Mouse (Mus musculus): ENCODE measurements around the gene Apela.

Gene Apela

DNA sequence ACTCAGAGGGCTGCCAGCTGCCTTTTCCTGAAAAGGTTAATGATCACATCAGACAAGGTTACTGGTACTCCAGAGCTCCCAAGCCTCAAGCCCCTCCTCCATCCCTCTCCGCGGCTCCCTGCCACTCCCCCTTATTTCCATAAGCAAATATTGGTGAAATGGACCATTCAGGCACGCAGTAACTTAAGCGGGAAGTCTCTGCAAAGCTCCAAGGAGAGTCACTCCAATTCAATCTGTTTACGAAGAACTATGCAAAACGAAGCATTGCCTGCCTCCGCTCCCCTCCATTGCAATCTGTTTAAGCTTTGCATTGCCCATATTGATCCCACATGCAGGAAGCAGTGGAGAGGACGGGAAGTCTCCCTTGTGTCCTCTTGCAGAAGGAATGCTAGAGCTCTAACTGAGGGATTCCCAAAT is at the start of gene Apela:
Apela (minus strand) TSS at position 220 of the 417 bp plus-strand sequence.
- peak; percentile 72 for DNase-seq

DNA sequence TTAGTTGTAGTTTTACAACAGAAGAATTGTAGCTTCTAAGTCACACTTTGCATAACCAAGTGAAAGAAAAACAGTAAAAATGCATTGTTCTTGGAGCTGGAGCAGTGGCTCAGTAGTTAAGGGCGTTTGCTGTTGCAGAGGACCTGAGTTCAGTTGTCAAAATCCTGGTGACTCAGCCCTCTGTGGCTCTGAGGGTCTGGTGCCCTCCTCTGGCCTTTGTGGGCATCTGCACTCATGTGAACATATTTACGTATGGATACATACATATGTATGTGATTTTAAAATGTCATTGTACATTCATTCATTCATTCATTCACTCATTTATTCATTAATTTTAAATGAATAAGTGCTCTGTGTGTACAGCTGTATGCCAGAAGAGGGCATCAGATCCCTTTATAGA is 48.5 kb upstream of the Apela start:
- no peak for DNase-seq

DNA sequence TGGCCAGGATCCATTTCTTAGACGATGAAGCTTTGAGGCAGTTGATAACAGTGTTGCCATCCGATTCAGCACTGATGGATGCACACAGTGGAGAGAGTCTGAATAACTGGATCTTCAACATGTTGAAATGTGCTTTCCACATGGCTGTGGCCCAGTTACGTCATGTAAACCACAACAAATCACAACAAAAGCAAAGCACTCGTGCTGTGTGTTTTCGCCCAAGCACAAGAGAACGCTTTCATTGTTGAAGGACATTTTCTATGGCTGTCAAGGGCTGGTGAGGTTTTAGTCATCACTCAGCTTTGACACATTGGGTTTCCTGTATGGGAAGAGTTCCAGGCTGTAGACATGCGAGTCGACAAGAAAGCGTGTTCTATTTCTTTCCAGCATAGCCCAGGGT is 43.6 kb upstream of the Apela start:
- no peak for DNase-seq

DNA sequence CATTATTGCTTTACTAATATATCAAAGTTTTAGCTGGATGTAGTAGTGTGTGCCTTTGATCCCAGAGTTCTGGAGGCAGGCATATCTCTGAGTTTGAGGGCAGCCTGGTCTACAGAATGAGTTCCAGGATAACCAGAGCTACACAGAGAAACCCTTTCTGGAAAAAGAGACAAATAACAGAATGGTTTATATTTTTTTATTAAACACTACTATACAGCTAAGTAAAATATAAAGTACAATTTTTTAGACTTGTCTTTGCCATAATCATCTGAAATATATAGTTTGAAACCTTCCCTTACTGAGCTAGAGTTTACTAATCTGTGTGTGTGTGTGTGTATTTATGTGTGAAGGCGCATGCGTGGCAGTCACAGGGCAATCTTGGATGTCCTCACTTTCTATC is 37.6 kb upstream of the Apela start, which contains the start of gene Gm10663:
Gm10663 (plus strand) TSS at position 301 of the 400 bp plus-strand sequence.
- DNase-seq, result no peak

DNA sequence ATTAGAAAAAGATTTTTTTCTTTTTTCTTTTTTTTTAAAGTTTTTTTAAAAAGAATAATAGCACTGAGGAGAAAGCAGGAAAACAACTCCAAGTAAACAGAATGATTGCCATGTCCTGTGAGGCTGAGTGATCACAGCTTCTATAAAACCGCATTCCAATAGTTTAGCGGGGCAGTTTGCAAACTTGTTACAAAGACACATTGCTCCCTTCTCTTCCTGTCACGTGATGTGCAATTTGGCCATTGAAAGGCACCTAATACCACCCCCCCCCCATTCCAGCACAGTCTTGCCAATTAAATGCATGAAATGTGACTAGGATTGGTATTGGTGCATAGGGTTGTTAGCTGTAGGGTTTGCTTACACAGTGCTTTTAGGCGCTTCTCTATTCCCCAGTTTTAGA is 33.9 kb upstream of the Apela start:
- DNase-seq, result no peak

DNA sequence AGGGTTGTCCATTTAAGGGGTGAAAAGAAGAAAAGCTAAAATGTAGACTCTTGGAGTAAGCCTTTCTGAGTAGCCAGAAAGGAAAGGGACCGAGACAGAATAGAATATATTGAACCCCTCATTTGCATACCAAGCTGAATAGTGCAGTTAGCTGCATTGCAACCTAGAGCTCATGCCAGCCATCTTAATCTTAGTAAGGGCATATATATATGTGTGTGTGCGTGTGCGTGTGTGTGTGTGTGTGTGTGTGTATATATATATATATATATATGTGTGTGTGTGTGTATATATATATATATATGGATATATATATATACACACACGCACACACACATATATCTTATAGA is 31.3 kb upstream of the Apela start:
- no peak for DNase-seq

DNA sequence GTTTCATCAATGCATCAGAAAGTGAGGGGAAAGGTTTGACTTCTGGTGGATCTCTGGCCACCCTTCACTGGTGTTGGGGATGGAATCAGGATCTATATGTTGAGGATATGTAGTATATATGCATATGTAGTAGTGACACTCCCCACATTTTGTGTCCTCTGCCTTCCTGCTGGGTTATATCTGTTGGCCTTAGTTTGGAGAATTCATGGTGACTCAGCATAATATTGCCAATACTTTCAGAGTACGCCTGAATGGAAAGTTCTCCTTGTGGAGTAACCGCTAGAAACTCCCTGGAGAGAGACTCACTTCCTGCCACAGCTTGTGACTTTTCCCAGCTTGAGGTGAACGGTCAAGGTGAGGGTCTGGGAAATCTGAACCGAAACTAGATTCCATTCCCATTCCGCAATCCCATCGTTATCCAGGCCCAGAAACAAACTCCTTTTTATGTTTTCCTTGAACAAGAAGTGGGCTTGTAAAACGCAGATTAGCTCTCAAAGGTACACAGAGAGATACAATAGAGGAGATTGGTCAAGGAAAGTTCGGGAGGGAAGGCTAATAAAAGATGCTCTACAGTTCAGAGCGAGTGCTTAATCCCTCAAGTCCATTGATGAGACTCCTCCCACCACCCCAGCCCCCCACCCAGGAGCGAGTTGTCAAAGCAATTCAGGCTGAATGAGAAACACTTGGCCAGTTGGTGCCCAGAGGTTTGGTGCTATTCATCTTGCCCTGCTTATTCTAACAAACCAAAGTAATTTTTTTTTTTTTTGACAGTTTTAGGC is 30.7 kb upstream of the Apela start:
- no peak for DNase-seq

DNA sequence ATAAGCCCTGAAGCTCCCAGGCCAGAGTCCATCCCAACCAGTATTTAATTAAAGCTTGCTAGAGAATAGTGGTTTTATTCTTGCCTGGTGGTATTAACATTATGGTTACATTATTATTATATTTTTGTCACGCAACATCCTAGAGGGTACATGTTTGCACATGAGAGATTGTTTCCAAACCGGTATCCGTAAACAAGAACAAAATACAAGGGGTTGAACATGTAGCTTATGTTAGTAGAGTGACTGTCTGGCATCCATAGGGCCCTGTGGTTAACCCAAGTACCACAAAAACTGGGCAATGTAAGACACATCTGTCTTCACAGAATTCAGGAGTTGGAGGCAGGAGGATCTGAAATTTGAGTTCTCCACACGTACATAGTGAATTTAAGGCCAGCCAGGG is 29.9 kb upstream of the Apela start:
- no peak for DNase-seq

DNA sequence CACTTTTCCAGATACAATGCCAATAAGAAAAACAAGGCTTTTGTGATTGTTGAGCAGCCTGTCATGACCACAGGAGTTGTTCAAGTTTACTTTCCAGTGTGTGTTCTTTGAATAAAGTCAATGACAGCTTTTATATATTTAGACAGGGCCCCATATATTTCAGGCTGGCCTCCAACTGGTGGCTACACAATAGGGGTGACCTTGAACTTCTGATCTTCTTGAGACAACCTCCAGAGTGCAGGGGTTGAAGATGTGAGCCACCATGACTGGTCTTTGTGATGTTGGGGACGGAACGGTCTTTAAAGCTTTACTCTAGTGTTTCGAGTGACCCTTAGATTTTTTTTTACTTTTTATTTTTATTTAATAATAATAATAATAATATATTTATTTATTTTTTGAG is 28.5 kb upstream of the Apela start:
- no peak for DNase-seq

DNA sequence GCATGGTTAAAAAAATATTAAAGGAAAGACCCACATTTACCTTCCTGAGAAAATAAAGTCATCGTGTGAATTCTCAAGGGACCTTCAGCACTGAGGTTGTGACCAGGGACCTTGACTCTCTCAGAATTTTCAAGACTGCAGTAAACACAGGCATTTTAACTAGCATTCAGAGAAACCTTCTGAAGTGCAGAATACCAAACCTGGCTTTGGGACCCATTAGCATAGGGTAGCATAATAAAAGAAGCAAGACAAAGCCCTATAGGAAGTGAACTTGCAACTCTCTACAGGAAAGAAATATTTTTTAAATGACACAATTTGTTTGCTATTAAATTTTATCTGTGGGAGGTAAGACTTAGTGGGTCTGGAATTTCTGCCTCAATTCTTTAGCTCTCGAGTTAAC is 26.9 kb upstream of the Apela start:
- no peak for DNase-seq

DNA sequence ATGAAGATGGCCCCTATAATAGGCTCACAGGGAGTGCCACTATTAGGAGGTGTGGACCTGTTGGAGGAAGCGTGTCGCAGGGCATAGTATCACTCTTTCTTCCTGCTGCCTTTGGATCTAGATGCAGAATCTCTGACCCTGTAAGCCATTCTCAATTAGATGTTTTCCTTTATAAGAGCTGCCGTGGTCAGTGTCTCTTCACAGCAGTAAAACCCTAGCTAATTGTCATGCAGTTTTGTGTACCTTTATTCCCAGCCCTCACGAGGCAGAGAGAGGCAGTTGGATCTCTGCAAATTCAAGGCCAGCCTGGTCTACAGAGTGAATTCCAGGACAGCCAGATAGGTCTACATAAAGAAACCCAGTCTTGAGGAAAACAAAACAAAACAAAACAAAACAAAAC is 25.1 kb upstream of the Apela start:
- DNase-seq, result no peak

DNA sequence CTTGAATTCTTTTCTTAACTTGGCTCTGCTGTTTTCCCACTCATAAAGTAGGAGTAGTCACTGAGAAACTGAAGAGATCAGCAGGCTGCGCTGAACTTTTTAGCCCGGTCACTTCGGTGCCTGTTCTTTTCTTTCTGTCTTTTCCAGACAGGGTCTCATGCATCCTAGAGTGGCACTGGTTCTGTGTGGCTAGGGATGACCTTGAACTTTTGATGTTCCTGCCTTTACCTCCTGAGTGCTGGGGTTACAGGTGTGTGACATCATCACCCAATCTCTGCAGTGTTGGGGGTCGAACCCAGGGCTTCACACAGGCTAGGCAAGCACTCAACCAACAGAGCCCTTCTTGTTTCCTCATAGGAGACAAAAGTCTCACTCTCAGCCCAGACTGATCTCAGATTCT is 19.6 kb upstream of the Apela start:
- no peak for DNase-seq

DNA sequence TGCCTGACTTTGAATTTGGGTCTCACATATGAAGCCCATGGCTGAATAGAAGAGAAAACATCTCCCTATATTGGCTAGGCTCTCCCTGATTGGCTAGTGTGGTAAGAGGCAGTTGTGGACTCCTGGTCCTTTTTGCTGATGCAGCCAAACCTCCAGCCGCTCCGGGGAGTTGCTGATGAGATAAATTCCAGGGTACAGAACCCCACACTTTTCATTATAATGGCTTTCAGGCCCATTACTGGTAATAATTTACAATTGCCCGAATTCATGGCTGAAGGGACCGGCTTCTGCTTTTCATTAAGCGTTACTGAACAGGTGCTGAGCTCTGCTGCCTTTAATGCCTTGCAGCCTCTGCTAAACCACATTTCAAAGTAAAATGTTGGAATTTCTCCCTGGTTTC is 16.8 kb upstream of the Apela start:
- DNase-seq, result no peak

DNA sequence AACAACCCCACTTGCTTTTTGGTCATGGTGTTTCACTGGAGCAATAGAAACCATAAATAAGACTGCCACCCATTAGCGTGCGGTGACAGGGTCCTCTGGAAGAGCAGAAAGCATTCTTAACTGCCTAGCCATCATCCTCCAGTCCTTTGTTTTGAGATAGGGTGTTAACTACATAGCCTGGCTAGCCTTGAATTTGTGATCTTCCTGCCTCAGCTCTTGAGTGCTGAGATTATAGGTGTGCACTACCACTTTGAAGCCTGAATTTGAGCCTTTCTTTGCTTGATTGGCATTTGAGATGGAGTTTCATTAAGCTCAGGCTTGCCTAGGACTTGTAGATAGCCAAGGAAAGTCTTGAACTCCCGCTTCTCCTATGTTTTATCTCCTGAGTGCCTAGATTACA is 16.4 kb upstream of the Apela start:
- no peak for DNase-seq

DNA sequence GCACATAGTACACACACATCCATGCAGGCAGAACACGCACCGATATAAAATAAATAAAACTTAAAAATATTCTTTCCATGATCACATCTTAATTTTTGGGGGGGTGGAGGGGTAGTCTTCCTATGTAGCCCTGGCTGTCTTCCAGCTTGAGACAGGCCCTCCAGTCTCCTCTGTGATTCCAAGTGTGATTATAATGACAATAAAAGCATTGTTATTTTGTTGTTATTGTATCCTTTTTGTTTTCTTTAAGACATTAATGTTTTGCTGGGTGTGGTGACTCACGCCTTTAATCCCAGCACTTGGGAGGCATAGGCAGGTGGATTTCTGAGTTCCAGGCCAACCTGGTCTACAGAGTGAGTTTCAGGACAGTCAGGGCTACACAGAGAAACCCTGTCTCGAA is 10.7 kb upstream of the Apela start:
- DNase-seq, result no peak

DNA sequence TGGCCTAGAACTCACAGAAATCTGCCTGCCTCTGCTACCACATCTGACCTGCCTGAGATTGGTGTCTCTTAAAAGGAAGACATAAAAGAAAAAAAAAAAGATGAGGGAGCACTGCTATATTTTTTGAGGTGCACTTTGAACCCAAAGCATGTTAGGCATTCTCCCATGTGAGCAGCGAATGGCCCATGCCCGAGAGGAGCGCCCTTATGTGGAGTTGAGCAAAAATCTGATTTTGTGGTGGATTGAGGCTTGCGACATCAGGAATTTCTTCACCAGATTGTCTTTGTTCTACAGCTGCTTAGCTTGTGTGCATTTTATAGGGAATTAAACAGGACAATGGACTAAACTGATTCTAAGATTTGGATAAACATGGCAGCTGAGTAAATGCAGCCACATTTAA is 10.1 kb upstream of the Apela start:
- DNase-seq, result no peak

DNA sequence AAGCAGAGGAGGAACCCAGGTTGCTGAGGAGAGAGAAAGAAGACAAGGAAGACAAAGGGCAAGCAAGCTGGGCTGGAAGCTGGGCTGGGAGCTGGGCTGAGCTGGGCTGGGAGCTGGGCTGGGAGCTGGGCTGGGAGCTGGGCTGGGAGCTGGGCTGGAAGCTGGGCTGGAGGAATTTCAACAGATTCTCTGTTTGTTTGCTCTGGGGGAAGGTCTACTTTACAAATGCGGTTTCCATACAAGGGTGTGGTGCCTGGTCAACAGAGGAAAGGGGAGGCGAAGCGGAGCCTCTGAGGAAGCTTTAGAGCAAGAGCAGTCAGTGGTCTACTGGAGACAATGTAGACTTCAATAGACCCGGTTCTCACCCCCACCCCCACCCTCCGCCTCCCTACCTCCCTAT is 9.4 kb upstream of the Apela start:
- DNase-seq, result no peak

DNA sequence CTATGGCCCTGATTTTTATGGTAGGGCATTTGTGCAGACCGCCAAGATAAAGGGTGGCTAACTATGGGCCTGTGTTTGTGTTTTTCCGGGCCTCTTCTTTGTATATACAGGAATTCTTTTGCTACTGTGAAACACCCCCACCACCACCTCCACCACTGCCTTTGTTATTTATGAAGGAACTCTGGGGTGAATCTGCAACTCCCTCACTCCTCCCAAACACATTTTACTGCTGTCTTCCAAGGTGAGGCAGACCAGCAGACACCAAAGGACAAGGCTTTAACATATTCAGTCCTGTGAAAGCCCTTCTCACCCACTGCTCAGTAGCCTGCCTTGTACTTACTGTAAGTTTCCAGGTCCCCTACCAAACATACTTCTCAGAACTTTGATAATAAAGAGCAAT is 3.0 kb downstream of the Apela start:
- DNase-seq, result no peak

DNA sequence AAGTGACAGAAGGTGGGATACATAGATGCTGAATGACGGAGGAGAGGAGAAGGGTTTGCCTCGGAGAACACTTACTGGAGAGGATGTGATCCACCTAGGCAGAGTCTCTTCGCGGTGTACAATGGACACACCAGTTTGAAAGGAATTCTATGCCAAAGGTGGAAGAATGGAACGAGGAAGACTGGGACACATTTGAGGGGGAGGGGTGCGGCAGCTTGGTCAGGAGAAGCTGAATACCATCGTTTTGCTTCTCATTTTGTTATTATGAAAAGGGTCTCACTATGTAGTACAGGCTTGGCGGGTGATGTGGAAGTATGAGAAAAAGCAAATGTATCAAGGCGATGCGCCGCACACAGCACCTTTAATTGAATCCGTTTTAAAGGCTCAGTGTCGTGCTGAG is 4.1 kb downstream of the Apela start:
- DNase-seq, result no peak

DNA sequence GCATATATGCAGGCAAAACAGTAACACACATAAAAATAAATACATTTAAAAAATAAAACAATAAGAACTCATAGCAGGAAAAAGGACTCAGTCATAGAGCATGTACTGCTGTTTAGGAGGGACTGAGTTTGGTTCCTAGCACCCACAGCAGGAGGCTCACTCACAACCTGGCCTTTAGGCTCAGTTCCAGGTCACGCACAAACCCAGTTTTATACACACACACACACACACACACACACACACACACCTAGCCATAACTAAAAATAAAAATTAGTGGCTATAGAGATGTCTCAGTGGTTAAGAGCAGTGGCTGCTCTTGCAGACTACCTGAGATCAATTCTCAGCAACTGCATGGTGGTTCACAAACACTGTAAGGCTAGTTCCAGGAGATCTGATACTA is 5.0 kb downstream of the Apela start:
- no peak for DNase-seq

DNA sequence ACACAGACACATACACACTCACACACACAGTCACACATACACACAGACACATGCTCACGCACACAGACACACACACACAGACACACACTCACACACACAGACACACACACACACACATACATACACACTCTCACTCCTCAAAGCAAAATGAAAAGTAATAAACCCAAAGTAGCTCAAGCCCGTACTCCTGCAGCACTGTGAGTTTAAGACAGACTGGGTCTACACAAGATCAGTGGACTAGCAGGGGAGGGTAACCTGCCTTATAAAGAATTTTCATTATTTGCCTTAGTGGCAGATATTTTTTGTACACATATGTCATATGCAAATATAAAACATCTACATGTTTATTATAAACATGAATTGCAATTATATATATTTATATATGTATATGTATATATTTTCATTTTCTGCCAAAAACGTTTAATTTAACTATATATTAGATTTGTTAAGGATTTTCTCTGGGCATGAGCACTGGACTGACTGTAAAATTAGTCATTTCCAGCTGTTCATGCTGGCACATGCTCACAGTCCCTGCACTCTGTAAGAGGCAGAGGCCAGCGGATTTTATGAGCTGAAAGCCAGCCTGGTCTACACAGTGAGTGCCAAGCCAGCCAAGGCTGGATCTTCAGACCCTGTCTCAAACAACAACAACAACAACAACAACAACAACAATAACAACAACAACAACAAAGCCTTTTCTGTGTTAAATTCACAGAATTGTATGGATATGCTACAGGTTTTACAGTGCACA is 6.2 kb downstream of the Apela start:
- no peak for DNase-seq

DNA sequence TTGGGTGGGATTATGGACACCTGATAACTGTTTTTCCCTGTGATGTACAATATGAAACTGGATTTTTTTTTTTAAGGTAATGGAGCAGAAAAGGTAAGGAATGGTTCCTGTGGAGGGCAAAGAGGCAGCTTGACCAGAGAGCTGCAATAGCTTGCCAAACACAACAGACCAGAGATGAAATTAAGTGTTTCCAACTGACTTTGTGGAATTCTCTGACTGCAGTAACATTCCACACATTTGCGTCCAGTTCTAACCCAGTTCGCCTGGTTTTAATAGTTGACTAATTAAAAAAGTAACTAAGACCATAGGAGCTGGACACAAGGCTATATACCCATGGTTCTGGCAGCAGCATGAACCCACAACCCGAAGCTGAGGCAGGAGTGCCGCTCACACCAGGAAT is 7.4 kb downstream of the Apela start:
- DNase-seq, result peak; percentile 41

DNA sequence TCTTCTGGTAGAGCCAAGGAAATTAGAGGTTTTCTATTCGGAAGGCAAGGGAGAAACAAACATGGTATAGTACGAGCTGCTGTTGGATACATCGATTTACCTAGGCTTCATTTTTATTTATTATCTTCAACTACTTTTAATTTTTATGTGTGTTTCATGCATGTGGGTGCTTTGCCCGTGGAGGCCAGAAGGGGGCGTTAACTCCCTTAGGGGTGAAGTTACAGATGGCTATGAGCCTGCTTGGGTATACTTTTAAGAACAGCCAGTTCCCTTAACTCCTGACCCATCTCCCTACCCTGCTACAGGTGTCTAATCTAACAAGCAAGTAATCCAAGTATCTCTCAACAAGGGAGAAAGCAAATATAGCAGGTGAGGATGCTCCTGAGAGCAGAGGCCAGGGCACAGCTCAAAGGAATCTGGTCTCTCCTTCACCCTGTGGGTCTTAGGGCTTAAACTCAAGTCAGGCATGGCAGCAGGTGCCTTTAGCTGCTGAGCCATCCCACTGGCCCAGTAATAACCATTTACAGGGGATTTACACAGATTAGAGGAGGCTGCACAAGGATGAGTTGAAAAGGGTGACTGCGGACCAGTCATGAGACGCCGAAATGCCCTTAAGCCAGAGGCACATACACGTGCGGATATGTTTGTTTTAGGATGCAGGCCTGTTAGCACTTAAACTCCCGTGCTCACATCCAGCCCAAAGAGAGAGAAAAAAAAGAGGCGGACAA is 8.0 kb downstream of the Apela start:
- peak; percentile 15 for DNase-seq

DNA sequence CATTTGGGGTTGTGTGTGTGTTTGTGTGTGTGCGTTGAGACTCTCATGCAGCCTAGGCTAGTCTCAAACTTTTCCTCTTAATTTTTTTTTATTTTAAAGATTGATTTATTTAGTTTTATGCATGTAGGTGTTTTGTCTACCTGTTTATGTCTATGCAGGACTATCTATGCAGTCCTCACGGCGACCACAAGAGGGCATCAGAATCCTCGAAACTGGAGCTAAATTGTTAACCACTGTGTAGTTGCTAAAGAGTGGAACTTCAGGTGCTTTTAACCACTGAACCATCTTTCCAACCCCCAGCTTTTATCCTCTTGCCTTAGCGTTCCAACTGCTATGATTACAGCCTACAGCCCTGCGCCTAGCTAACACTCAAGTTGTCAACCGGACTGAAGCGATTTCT is 14.7 kb downstream of the Apela start:
- peak; percentile 63 for DNase-seq

Data from kidney, adult 11 months (tissue).